Mouse (Mus musculus) activated CD4-positive, CD25-positive, alpha-beta regulatory T cell, adult 4 months (primary cell): ENCODE results near the gene Sde2. TPM values are rescaled to one million over a fixed set of nuclear protein-coding genes. Genes with fewer than 3 reads are reported as not detected.
A peak's percentile ranks its signal among the peaks of the same experiment; 100 is the strongest.

ENCODE experiments used
- ATAC-seq: one replicate; pipeline ENCODE4 v1.8.0; 2017
- polyA plus RNA-seq, 2 experiments: library from polyadenylated mRNA; unstranded; fragments of 100-300 nt; shearing (Covaris generic); gene quantifications; one replicate each; pipeline ENCODE4 v1.2.1; 2017

Sde2 gene
- polyA plus RNA-seq: 10 to 100 TPM; 32.3 to 34.1 TPM

DNA sequence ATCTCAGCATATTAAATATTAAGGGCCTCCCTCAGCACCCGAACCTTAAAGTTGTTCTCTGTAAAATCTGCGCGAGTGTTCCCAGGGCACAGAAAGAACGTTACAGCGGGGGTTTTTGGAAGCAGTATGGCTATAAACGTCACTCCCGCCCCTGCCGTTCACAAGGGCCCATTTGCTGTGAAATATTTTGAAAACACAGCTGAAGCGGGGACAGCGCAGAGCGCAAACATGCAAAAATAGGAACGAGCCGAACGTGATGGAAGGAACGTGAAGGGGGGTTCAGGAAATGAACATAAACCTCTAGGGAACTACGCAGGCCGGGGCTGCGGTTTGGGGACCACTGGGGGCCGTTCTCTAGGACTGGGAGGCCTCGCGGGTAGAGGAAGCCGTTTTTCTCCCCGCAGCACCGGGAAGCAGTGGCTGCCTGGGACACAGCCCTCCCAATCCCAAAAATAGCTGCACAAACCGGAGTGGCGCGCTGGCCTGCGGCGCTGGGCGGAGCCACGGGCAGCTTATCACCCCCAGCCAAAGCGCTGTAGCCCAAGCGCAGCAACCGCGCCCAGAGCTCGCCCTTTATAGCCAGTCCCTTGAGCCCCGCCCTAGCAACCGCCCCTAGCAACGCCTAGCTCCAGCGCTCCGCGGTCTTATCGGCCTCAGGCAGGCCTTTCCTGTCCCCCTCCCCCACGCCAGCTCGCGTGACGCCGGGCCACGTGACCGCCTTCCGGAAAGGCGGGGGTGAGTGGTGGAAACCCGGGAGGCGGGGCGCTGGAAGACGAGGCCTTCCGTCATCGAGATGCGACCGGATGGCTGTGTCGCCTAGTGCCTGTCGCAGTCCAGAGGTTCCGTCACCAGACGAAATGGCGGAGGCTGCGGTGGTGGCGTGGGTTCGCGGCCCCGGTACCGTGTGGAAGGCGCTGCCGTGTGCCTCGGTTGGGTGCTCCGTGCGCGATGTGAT, at the start of gene Sde2:
Gene Sde2, plus strand, starts transcription at position 812 of the 955 bp plus-strand sequence.
- ATAC-seq: peak; percentile 86

DNA sequence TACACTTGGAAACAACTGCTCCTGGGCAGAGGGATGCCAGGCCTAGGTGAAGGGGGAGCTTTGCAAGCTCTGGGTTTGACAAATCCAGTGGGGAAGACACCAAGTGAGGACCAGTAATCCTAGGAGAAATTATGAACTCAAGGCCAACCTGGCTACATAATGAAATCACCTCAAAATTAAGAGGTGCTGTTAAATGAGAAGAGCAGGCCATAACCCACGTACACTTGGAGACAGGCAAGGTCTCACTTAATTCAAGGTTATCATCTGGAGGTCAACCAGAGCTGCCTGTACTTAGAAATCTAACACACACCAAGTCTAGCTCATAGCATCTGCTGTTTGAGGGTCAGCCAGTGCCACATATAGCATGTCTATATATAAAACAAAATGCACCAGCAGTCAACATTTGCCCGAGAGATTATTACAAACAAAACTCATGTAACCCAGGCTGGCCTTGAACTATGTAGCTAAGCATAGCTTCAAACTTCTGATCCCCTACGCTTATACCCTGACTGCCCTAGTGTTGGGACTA, 49.4 kb upstream of the Sde2 start:
- ATAC-seq: no peak

DNA sequence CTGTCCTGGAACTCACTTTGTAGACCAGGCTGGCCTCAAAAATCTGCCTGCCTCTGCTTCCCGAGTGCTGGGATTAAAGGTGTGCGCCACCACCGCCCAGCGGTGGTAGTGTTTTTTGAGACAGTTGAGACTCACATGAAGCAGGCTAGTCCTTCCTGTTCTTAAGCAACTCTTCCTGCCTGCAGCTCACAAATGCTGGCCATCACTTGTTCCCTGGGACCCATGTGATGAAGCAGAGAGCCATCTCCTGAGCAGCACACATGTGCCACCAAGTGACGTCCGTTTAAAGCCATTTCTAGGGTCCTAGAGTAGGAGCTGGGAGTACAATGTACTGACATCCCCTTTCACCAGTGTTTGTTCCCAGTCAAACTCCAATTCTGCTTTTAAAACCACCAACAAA, 47.0 kb upstream of the Sde2 start:
- no peak for ATAC-seq

DNA sequence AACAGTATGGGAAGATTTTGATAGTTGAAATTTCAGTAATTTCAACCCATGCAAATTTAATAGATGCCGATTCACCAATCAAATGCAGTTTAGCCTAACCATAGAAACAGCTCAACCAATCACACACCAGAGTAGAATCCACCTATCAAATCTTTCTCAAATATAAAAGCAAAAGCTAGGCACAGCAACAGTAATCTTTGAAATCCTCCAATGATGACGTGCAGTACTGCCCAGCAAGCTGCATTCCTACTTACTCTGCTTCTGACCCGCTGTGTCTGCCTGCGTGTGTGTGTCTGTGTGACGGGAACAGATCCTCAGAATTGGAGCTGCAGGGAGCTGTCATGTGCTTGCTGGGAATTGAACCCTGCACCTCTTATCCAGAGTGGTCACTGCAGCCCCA, 42.1 kb upstream of the Sde2 start:
- no peak for ATAC-seq

DNA sequence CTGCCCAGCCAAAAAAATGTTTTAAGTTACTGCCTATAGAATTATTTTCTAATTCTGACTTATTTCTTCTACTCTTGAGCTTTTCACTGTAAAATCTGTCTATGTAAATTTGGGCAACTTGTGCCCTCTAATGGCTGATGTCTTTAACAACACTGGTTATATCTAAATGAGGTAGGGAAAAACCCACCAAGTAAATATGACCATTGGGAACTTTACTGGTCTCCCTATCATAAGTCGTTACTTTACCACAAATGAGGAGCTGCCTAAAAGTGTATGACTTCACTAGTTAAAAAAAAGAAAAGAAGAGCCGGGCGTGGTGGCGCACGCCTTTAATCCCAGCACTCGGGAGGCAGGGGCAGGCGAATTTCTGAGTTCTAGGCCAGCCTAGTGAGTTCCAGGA, 40.0 kb upstream of the Sde2 start:
- ATAC-seq: no peak

DNA sequence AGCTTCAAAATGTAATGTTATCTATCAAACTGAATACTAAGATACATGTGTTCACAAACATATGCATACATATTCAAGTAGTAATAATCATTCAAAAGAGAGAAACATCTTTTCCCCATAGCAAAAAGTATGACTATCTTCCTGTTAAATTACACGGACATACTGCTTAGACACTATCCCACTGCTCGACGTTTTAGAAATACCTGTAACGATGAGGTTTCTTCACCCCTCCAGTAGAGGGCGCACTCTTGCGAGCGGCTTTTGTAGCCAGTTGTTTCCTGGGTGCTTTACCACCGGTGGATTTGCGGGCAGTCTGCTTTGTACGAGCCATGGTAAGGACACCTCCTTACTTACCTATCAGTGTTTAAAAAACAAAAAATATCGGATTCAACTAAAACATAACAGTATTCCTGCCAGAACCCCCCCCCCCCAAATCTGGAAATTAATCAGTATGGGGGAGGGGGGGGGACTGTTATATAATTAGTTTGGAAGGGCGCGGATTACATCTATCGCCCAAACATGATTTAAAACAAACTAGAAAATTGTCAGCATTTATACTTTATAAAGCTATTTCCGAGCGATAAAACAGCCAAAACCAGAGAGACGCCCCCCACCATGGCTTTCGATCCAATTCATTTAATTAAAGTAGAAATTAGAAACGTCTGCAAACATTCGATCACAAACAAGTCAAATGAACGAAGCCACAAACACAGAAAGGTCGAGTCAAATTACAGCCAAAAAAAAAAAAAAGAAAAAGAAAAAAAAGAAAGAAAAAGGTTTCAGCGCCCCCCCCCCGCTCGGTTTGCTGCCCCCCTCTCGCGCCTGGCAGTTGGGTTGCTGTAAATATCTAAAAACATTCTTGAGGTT, 39.1 kb upstream of the Sde2 start:
- peak; percentile 22 for ATAC-seq

DNA sequence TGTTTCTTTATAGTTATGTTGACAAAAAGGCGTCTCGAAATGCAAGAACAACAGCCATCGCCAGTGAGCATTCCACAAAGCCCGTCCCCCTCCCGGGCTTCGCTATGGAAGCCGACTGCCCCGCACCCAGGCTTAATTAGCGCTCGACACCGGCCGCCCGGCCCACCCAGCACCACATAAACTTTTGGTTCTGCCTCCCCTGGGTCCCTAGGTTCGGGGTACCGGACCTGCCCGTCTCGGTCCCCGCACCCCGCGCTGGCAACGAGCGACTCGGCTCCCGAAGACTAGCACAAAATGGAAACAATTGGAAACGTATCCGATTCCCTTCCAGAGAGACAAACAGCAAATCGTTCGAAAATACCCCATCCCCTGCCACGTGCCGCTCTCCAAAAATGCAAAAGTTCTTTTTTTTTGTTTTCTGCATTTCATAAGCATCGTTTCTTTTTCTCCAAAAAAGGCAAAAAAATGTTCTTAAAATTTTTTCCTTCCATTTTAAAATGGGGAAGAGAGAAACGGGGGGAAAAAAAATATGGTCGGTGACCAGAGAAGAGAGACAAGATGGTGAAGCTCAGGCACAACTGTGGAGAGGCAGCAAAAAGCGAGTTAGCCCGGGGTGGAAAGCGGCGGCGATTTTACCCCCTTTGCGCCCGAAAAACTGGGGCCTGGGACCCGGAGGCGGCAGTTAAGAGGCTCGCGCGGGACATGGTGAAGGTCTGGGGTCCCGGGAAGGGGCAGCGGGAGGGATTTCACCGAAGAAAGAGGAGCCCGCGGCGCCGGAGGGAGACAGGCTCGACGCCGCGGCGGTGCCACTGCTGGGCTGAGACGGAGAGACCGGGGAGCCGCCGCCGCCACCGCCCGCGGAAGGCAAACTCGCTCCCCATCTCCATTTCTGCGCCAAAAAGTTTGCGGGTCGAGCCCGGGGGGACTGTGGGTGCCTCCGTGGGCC, 38.2 kb upstream of the Sde2 start:
- ATAC-seq: peak; percentile 46

DNA sequence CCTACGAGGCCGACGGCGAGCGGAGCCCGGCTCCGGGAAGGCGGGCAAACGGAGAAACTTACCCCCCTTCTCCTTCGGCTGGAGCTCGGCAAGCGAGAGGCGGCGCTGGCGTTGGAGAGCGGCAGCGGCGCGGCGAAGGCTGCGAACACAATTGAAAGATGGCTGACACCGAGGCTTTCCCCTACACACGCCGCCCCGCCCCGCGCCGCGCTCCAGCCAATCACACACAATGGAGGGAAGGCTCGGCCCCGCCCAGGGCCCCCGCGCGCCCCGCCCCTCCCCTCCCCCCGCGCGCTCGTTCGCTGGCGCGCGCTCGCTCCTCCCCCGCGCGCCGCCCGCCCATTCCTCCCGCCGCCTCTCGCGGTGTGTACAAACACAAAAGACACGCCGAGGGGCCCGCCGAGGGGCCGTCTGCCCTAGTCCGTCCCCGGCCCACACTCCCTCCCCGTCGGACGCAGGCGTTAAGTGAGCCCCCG, 37.5 kb upstream of the Sde2 start:
- ATAC-seq: peak; percentile 80

DNA sequence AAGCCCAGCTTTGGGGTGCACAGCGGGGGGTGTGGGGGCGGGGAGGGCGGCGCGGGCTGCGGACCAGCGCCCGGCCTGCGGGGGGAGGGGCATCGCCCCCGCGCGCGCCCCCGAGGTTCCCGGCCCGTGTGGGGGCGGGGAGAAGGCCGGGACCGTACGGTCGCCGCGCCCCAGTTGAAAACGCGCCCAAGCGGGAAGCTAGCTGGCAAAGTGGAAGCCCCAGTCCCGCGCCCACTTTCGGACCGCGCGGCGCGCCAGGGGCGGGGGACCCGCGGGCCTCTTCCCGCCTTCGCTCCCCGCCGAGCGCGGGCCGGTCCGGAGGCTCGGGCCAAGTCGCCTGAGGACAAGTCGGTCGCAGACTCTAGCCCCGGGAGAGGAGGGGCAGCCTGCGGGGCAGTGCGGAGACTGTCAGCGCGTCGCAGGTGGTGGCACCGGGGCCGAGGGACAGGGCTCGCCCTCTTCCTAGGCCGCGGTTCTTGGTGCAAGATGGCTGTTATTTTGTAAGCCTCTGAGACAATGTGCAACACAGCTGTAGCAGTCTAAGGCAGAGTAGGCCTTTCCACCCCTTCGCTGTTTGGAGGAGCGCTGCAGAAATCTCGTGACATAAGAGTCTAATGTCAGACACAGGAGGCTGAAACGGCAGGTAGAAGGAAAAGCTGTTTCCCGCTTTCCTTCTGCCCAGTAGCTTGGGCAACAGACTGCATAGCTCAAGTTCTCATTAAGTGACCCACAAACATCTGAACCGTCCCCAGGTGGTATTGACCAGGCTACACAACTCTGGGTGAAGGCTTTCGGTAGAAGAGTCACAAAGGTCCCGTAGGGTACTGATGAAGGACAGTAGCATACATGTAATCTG, 36.8 kb upstream of the Sde2 start, which contains the start of gene H3f3a:
Gene H3f3a, minus strand, starts transcription at position 59 of the 856 bp plus-strand sequence.
- ATAC-seq: peak; percentile 13

DNA sequence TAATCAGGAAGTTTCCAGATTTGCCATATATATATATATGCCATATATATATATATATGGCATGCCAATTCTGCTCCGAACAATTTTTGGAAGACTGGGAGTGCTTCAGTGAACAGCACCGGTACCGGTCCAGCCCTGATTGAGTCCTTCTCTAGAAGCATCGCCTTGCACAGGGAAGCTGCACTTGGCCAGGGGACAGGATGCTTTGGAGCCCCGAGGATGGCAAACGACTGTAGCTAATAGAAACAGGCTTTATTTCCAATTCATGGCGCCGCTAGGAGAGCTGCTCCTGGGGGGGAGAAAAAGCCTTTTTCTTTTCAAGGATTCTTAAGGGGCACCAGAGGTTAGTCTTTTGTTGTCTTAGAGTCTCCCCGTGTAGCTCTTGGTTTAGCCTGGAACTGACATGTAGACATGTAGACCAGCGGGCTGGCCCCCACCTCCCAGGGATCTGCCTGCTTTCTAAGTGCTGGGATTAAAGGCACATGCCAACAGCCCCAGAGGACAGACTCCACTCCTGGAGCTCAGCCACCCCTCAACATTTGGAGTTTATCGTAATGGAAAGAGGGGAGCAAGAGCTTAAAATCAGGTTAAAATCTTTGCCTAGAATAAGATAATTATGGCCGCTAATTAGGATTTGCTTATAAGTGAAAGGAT, 35.4 kb upstream of the Sde2 start:
- ATAC-seq: no peak

DNA sequence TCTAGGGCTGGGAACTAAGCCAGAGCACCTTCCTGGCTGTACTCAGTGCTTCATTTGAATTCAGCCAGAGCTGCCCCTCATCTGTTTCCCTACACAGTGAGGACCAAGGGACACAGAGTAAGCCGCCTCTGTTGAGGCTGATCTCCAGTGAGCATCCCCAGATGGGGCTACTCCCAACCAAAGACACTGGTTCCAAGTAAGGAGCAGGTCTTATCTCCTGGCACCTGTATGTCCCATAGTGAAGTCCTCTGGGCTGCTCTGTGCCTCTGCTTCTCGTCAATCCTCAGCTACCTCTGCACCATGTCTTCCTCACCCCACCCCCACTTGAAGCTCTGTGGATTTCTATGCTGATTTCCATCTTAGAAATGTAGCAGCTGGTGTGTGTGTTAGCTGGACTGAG, 32.9 kb upstream of the Sde2 start:
- no peak for ATAC-seq

DNA sequence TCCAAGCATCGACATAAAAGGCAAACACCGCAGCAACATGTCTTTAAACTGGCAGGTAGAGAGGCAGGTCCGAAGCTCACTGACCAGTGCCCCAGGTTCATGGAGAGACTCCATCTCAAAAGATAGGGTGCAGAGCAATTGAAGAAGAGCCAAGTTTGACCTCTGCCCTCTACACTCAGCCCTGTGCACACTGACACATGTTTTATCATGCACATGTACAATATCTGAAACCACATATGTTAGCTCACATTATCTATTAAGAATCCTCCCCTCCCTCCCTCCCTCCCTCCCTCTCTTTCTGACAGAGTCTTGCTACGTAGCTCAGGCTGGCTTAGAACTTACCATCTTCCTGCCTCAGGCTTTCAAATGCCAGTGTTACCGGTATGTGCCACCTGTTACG, 29.8 kb upstream of the Sde2 start:
- ATAC-seq: no peak

DNA sequence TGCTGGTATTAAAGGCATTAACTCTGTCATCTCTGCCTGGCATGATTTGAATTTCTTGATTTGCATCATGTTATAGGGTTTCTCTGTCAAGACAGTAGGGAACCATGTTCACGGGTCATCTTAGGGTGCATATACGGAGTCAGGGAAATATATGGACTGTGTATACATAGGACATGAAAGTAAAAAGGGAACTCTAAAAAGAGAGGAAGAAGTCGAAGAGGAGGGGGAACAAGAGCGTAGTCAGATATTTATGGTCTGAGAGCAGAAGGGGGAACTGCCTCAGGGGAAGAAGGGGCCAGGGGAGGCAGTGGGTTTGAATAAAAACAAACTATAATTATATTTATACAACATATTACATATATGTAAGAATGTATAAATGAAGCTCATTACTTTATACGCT, 28.7 kb upstream of the Sde2 start:
- ATAC-seq: no peak

DNA sequence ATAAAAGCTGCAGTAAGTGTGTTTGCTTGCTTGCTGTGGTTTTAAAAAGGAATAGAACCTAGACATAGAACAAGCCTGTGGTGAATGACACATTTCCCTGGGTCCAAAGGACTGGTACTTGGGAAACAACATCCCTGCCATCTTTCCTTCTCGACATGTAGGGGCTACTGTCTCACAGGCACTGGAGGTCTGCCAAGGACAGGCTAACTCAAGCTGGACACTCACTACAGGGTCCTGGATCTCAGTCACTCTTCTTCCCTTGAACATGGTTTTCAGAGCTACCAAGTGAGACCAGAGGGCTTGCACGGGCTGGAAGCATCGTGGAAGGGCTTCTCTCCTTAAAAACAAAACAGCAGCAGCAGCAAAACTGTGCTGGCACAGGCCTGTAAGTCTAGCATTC, 27.2 kb upstream of the Sde2 start:
- ATAC-seq: no peak

DNA sequence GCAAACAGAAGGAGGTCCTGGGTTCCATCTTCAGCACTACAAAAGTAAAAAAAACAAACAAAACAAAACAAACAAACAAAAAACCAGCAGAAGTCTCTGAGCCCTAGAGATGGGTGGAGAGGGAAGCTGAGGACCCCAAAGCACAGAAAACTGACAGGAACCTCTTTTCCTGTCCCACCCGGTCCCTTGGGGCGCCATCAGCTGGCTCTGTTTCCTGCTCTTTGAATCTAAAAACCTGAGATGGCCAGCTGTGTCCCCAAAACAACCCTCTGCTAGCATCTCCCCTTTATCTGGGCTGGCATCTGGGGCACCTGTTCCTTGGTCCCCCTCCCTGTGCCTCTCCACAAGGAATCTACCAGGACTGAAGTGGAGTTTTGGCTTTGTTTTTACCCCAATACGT, 26.2 kb upstream of the Sde2 start:
- ATAC-seq: no peak

DNA sequence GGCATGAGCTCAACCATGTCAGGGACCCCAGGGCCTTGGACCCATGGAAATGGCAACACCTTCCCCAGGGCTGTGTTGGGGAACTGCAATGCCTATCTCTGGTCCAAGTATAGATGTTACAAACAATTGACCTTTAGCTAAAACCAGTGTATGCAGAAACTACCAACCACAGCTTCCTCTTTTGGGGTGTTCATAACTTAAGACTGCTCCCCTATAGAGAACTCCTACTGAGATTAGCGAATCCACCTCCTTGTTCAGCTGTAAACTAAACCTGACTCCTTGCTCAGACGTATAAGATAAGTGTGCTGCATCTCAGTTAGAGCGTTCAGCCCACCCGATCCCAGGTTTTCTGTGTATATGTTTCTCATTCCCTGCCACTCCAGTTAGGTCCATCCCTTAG, 24.3 kb upstream of the Sde2 start:
- ATAC-seq: no peak

DNA sequence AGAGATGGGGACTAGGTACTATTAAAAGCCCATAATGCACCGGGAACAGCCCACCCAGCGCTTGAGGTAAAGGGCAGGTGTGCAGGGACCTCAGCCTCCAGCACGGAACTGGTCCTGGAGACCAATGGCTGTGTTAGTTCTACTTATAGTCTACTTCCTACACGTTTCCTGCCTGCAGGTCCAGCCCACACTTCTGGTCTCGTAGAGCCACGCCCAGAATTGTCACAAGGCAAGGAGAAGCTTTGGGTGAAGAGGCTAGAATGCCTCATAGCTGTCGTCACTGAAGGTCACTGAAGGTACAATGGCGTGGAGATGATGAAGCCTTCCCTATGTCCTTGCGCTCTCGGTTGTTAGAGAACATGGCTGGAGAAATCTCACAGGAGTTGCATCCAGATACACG, 21.2 kb upstream of the Sde2 start:
- ATAC-seq: peak; percentile 89

DNA sequence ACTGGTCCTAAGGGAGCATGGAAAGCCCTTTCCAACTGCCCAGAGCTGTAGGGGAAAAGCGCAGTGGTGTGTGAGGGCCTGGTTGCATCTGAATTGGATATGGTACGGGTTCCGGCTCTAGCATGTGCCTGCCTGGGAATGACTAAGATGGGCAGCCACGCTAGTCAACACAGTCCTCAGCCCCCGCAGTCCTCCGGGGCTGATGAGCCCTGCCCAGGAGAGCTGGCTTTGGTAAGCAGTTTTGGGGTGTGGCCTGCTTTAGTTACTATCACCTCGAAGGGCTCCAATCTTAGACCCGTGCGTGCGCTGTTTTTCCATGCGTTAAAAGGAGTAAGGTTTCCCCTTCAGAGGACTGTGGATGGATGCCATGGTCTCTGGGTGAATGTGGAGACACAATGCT, 20.8 kb upstream of the Sde2 start:
- no peak for ATAC-seq

DNA sequence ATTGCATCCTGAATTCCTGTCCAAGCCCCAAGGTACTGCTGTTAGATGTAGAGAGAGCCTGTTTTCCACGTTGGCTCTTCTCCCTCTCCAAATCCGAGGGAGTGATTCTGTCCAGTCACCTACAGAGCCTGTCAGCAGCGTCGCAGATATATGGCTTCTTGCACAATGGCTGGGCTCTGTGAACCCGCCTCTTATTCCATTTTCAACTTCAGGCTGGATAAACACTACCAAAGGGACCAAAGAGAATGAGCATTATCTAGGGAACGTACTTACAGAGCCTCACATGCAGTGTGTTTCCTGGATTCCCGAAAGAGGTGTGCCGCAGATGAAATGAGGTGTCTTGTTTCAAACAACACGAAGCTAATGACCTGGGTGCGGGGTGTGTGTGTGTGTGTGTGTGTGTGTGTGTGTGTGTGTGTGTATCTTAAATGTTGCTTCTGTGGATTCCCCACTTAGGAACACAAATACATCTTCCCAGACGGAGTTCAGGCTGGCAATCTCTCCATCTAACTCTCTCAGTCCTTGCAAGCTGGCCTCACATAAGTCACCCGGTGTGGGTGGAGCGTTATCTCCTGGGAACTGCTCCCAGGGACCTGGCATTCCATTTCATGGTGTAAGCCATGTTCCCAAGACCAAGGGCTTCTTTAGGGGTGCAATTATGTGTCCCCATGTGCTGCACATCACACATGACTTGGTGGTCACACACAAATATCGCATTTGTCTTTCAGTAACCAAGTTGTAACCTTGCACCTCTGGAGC, 20.2 kb upstream of the Sde2 start:
- ATAC-seq: no peak
